Mouse (Mus musculus): ENCODE data around the gene Plod2.

Plod2 gene

GRCm38 (mm10) chr9:92541977-92542561 is at the start of gene Plod2:
TSS of gene Plod2 (plus strand) at chr9:92542223.
- DNase-seq (ENCODE audit: low read depth, low spot score): peak; percentile 13

- DNase-seq (ENCODE audit: low read depth, low spot score): peak; percentile 26
Observed at GRCm38 (mm10) chr9:92499710-92500410, 42.2 kb upstream of the Plod2 start.

- DNase-seq (ENCODE audit: low read depth, low spot score): no peak
Observed at GRCm38 (mm10) chr9:92504256-92504655, 37.8 kb upstream of the Plod2 start.

GRCm38 (mm10) chr9:92504889-92505288 is 37.1 kb upstream of the Plod2 start:
- no peak for DNase-seq (ENCODE audit: low read depth, low spot score)

- DNase-seq (ENCODE audit: low read depth, low spot score): no peak
Observed at GRCm38 (mm10) chr9:92511696-92512095, 30.3 kb upstream of the Plod2 start.

GRCm38 (mm10) chr9:92517036-92517435 is 25.0 kb upstream of the Plod2 start:
- DNase-seq (ENCODE audit: low read depth, low spot score): no peak

GRCm38 (mm10) chr9:92520751-92521150 is 21.3 kb upstream of the Plod2 start:
- no peak for DNase-seq (ENCODE audit: low read depth, low spot score)

- no peak for DNase-seq (ENCODE audit: low read depth, low spot score)
Observed at GRCm38 (mm10) chr9:92524506-92524905, 17.5 kb upstream of the Plod2 start.

GRCm38 (mm10) chr9:92530055-92530454 is 12.0 kb upstream of the Plod2 start:
- no peak for DNase-seq (ENCODE audit: low read depth, low spot score)

- DNase-seq (ENCODE audit: low read depth, low spot score): no peak
Observed at GRCm38 (mm10) chr9:92537735-92538134, 4.3 kb upstream of the Plod2 start.

- DNase-seq (ENCODE audit: low read depth, low spot score): no peak
Observed at GRCm38 (mm10) chr9:92538216-92538615, 3.8 kb upstream of the Plod2 start.

GRCm38 (mm10) chr9:92542591-92543416 is 781 bp downstream of the Plod2 start:
- no peak for DNase-seq (ENCODE audit: low read depth, low spot score)

- no peak for DNase-seq (ENCODE audit: low read depth, low spot score)
Observed at GRCm38 (mm10) chr9:92544146-92544545, 2.1 kb downstream of the Plod2 start.

GRCm38 (mm10) chr9:92545021-92545420 is 3.0 kb downstream of the Plod2 start:
- DNase-seq (ENCODE audit: low read depth, low spot score): no peak

- no peak for DNase-seq (ENCODE audit: low read depth, low spot score)
Observed at GRCm38 (mm10) chr9:92546446-92546845, 4.4 kb downstream of the Plod2 start.

GRCm38 (mm10) chr9:92547106-92547505 is 5.1 kb downstream of the Plod2 start:
- DNase-seq (ENCODE audit: low read depth, low spot score): no peak

GRCm38 (mm10) chr9:92547821-92548220 is 5.8 kb downstream of the Plod2 start:
- no peak for DNase-seq (ENCODE audit: low read depth, low spot score)

GRCm38 (mm10) chr9:92548603-92549002 is 6.6 kb downstream of the Plod2 start:
- DNase-seq (ENCODE audit: low read depth, low spot score): no peak

- DNase-seq (ENCODE audit: low read depth, low spot score): no peak
Observed at GRCm38 (mm10) chr9:92549811-92550490, 7.9 kb downstream of the Plod2 start.

- DNase-seq (ENCODE audit: low read depth, low spot score): no peak
Observed at GRCm38 (mm10) chr9:92550981-92551380, 9.0 kb downstream of the Plod2 start.

- no peak for DNase-seq (ENCODE audit: low read depth, low spot score)
Observed at GRCm38 (mm10) chr9:92551666-92552065, 9.6 kb downstream of the Plod2 start.

GRCm38 (mm10) chr9:92552691-92553090 is 10.7 kb downstream of the Plod2 start:
- no peak for DNase-seq (ENCODE audit: low read depth, low spot score)

Measured in retina, adult 2 months (tissue).